Mouse (Mus musculus) small intestine, adult 2 months (tissue): ENCODE results near the gene Dnajc7. TPM values are rescaled to one million over a fixed set of nuclear protein-coding genes. Genes with fewer than 3 reads are reported as not detected.

ENCODE experiments used
- H3K27ac ChIP-seq: fragments of 200-500 bp; 2 replicates; pipeline ENCODE4 v1.5.1; 2012; ENCODE audit warnings: low read depth, low read length, control low read depth, inconsistent platforms; ENCODE audit not compliant: insufficient read depth
- H3K27me3 ChIP-seq: fragments of 200-500 bp; 2 replicates; pipeline ENCODE4 v1.6.1; 2012; ENCODE audit warnings: mild to moderate bottlenecking, moderate library complexity, low read length, inconsistent platforms; ENCODE audit not compliant: control insufficient read depth, insufficient read depth
- H3K36me3 ChIP-seq: fragments of 200-500 bp; 2 replicates; pipeline ENCODE4 v1.6.1; 2012; ENCODE audit warnings: mild to moderate bottlenecking, low read length, control low read depth, inconsistent platforms; ENCODE audit not compliant: control insufficient read depth, insufficient read depth
- H3K4me1 ChIP-seq: fragments of 200-500 bp; 2 replicates; pipeline ENCODE4 v1.6.1; 2012; ENCODE audit warnings: low read length, inconsistent platforms, mixed read lengths; ENCODE audit not compliant: control insufficient read depth, insufficient read depth, insufficient read length
- H3K4me3 ChIP-seq: fragments of 200-500 bp; 2 replicates; pipeline ENCODE4 v1.5.1; 2012; ENCODE audit warnings: low read depth, mild to moderate bottlenecking, control low read depth, inconsistent platforms, low read length, moderate library complexity
- CTCF ChIP-seq: fragments of 200-500 bp; IDR thresholded peaks from 2 replicates; pipeline ENCODE4 v1.5.1; 2012; ENCODE audit warnings: low read depth, mild to moderate bottlenecking, control low read depth, inconsistent platforms, low read length, moderate library complexity, mixed read lengths; ENCODE audit not compliant: insufficient replicate concordance, insufficient read length; ENCODE audit errors: extremely low read depth
- POLR2A ChIP-seq: fragments of 200-500 bp; IDR thresholded peaks from 2 replicates; pipeline ENCODE4 v1.6.1; 2012; ENCODE audit warnings: low read depth, mild to moderate bottlenecking, control low read depth, inconsistent platforms, low read length, moderate library complexity
- WGBS: fragments of 180-500 bp; shearing (Covaris S2); methylation state at CpG from one replicate; pipeline ENCODE4 v1.1.7; 2018; 5-methylcytosine and 5-hydroxymethylcytosine counted together
- polyA plus RNA-seq: library from polyadenylated mRNA; depleted of rRNA; stranded (reverse); fragments of >200 nt; gene quantifications from 2 replicates; pipeline ENCODE4 v1.2.3, GENCODE M21; 2012

Dnajc7 gene
- polyA plus RNA-seq, 1 experiment: 24.8 TPM

GRCm38 (mm10) chr11:100564297-100564696 lies 55.7 kb downstream of the Dnajc7 start:
- WGBS: 74% methylated on average over 15 of the region's 15 CpGs
- no peak overlapping the region for H3K27ac ChIP-seq
- H3K36me3 ChIP-seq: no peaks in the 10 kb centered on the region
- H3K4me3 ChIP-seq: no peak overlapping the region
- no peaks in the 10 kb centered on the region for H3K27me3 ChIP-seq
- peaks cover 3% of the 10 kb centered on the region for H3K4me1 ChIP-seq
- TF ChIP-seq CTCF (no peak), POLR2A (no peak)

DNA sequence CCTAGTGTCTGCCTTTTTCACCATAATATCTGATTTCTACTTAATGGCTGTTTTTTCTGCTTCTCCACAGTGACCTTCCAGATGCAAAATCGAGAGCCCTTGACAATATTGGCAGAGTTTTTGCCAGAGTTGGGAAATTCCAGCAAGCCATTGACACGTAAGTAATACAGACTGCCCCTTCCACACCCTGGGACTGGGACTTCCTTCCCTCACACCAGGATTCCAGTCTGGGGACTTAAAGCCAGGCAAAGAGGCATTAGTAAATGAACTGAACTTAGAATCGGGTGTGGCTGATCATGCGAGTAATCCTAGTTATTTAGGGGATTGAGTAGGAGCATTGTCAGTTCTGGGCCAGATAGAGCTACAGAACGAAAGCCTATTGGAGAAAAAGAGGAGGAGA lies 58.2 kb downstream of the Dnajc7 start:
- Histone ChIP-seq H3K27me3 (no peaks in the 10 kb centered on the region), H3K27ac (no peak overlapping the region), H3K4me3 (no peak overlapping the region), H3K4me1 (no peaks in the 10 kb centered on the region), H3K36me3 (no peaks in the 10 kb centered on the region)
- 37% methylated on average over 5 of the region's 5 CpGs for WGBS
- TF ChIP-seq CTCF (no peak), POLR2A (no peak)

DNA sequence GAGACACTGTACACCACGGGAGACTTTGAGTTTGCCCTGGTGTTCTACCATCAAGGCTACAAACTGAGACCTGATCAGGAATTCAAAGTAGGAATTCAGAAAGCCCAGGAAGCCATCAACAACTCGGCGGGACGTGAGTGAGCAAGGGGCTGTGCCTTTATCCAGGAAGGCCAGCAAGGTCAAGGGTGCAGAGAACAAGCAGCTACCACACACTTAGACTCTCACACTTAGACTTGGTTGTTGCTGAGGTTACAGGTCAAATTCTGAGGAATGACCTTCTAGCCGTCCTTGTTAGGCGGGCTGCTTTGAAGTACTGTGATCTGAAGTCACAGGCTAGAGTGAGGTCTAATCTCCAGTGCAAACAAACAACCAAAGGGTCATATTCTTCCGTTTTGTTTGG lies 60.5 kb downstream of the Dnajc7 start:
- no peak overlapping the region for H3K4me3 ChIP-seq
- H3K27me3 ChIP-seq: no peaks in the 10 kb centered on the region
- no peaks in the 10 kb centered on the region for H3K36me3 ChIP-seq
- no peaks in the 10 kb centered on the region for H3K4me1 ChIP-seq
- TF ChIP-seq CTCF (no peak), POLR2A (no peak)
- H3K27ac ChIP-seq: no peak overlapping the region
- 67% methylated on average over 7 of the region's 7 CpGs for WGBS

- Histone ChIP-seq H3K27ac (no peak overlapping the region), H3K4me3 (no peak overlapping the region), H3K36me3 (no peaks in the 10 kb centered on the region), H3K27me3 (no peaks in the 10 kb centered on the region), H3K4me1 (no peaks in the 10 kb centered on the region)
- WGBS: 77% methylated on average over 3 of the region's 3 CpGs
- TF ChIP-seq POLR2A: no peak
- no peak for TF ChIP-seq CTCF
Measured at GRCm38 (mm10) chr11:100557563-100557962, 62.4 kb downstream of the Dnajc7 start.

- Histone ChIP-seq H3K4me1 (no peaks in the 10 kb centered on the region), H3K4me3 (peak overlapping the region; percentile 21; the same call in 1 of the 2 replicates), H3K27me3 (no peaks in the 10 kb centered on the region), H3K36me3 (no peaks in the 10 kb centered on the region), H3K27ac (no peak overlapping the region)
- 25% methylated on average over 11 of the region's 11 CpGs for WGBS
- TF ChIP-seq CTCF: no peak; the same call in 1 of the 2 replicates
- TF ChIP-seq POLR2A: no peak
Measured at GRCm38 (mm10) chr11:100555583-100555982, 64.4 kb downstream of the Dnajc7 start.

DNA sequence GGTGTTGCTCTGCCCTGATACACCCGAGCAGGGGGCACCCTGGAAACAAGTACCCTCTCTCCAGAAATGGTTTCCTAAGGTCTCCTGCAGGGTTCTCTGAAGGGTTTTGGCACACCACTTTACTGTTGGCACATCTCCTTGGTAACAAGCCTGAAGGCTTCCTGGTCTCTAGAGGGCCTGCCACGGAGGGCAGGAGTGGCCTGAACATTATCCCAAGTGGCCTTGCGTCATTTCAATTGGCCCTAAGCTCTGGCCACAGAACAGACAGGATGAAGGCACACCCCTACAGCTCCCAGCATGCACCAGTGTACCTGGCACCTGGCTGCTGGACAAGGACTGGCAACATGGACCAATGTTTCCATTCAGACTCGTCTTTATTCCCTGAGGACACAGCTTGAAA lies 67.1 kb downstream of the Dnajc7 start:
- H3K4me3 ChIP-seq: no peak overlapping the region
- WGBS: 72% methylated on average over 4 of the region's 4 CpGs
- H3K4me1 ChIP-seq: no peaks in the 10 kb centered on the region
- no peak overlapping the region for H3K27ac ChIP-seq
- TF ChIP-seq CTCF (no peak), POLR2A (no peak)
- no peaks in the 10 kb centered on the region for H3K27me3 ChIP-seq
- no peaks in the 10 kb centered on the region for H3K36me3 ChIP-seq

DNA sequence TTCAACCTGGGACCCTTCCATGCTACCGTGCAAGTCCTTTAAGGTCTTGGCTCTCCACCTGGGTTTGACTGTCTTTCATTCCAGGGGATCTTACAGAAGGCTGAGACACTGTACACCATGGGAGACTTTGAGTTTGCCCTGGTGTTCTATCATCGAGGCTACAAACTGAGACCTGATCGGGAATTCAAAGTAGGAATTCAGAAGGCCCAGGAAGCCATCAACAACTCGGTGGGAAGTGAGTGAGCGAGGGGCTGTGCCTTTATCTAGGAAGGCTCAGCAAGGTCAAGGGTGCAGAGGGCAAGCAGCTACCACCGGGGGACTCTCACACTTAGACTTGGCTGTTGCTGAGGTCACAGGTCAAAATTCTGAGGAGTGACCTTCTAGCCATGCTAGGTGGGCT lies 69.9 kb downstream of the Dnajc7 start:
- 73% methylated on average over 6 of the region's 6 CpGs for WGBS
- Histone ChIP-seq H3K27me3 (no peaks in the 10 kb centered on the region), H3K27ac (no peak overlapping the region), H3K4me3 (no peak overlapping the region), H3K36me3 (no peaks in the 10 kb centered on the region), H3K4me1 (peaks cover 3% of the 10 kb centered on the region; the same call in 1 of the 2 replicates)
- no peak for TF ChIP-seq CTCF
- no peak for TF ChIP-seq POLR2A
